Mouse (Mus musculus): ENCODE measurements around the gene Bahcc1.

Gene Bahcc1

DNA sequence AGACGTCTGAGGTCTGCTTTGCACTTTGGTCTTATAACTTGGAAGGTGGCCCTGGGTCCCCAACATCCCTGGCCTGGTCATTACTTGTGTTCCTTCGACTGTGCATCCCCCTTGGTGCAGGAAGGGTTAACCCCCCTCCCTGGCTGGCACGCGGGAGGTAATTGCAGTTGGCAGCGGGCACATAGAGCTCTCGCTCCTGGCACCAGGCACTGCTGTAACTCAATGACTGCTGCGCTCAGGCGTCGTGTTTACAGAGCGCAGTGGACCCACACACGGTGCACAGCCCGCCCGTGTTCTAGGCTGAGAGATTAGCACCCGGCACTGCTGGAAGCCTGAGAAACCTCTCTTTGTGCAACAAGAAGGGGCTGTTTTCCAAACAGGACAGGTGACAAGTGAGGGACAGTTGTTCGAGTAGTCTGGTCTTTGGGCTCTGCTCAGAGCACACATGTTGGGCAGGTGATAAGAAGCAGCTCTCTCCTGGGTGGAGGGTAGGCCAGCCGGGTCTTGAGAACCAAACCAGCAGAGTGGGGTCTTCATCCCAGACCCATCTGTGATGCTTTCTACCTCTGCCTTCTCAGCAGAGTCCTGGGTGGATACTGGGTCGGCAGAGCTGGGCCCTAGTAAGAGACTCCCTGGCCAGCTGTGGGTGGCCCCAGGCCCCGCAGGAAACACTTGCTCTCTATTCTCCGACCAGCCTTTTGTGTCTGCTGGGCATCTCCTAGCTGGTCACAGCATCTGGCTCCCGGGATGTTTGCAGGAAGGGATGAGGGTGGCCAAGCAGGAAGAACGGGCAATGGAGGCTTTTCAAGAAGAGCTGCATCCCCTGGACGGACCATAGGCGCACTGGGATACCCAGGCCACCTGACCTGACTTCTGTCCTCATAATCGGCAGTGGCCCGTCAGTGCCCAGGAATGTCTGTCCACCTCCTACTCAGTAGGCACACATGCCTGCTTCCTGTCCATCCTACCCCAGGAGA, 27.3 kb downstream of the Bahcc1 start:
- DNase-seq (ENCODE audit: low spot score in 2 of 2): peak in 1 of 2 experiments; percentile 63

DNA sequence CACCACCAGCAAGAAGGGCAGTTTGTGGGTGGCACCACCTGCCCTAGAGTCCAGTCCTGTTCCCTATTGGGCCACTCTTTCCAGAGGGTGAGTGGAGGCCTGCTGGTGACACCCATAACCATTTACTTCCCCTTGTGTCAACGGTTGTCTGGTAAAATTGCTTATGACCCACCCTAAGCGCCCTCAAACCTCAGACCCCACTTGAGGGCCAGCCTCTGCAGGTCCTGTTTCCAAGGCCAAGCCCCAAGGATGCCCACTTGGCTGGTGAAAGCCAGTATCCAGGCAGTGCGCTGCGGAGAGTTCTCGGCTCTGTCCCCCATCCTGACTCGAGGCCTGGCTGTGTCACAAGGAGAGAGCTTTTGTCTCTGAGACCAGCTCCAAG, 28.0 kb downstream of the Bahcc1 start:
- no peak for DNase-seq (ENCODE audit: low spot score in 2 of 2)

DNA sequence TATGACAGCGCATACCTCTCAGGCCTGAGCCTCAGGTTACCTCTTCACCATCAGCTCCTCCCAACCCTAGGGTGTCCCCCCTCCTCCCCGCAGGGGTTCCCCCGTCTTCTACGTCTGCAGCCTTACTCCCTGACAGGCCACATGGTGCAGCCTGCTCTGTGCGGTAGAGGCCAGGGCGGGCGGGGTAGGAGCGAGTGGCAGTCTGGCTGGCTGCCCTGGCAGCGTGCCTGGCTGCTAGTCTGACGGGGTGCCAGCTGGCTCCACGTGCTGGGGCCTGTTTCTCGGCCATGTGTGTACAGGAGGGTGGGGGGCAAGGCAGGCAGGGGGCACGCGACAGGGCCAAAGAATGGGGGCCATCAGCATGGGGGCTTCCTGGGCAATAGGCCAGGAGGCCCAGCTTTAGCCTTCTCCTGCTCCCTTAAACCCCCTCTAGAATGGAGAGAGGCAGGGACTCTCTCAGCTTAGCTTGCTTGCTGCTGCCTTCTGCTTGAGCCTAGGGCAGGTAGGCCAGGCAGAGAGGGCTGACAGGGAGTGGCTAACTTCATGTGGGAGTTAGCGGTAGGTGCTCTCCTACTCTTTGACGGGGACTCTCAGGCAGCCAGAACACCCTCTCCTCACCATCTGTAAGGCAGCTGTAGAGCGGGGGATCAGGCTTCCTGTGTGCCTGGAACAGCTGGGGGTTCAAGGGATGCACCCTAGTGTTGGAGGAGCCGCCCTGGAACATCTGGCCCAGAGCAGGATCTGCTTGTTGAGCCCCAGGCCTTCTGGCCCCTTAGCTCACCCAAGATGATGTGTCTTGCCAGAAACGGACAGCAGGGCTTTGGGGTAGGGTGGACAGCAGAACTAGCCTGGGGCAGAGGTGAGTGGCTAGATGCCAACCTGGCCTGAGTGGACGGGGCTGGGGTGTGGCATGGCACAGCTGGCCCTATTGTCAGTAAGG, 28.9 kb downstream of the Bahcc1 start:
- peak; percentile 89 to 91 for DNase-seq (ENCODE audit: low spot score in 2 of 2)

DNA sequence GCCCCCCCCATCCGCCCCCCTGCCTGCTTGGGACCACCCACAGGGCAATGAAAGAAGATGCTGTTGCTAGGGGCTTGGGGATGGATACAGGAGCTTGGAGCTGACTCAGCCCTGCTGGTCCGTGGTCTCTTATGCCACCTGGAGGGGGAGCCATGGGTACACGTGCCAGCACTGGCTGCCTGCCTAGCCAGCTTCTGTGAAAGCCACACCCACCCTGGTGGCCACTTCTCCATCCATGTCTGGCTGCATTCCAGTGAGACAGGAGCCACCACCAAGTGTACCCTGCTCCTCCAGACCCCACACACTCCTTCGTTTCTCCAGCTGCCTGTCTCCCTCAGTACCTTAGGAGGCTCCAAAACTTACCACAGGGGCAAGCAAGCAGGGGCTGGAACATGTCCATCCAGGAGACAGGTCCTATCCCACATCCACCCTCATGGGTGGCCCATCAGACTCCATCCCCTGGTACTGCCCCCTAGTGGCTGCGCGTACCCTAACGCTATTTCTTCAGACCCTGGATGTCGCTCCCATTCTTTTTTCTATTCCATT, 29.7 kb downstream of the Bahcc1 start:
- DNase-seq (ENCODE audit: low spot score in 2 of 2): peak; percentile 73 to 83

DNA sequence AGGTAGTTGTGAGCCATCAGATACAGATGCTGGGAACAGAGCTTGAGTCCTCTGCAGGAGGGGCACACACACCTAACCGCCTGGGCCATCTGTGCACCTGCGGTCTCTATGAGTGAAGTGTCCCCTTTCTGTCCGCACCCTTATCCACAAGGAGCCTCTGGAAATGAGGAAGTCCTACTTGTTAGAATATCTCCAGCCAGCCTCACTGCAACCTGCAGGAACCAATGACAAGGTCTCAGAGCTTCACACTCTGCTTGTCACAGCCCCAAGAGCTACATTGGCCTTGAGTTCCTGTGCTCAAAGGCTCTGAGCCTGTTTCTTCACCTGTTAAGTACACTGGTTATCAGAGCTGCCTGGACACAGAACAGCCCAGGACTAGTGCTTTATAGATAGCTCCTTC, 30.4 kb downstream of the Bahcc1 start:
- no peak for DNase-seq (ENCODE audit: low spot score in 2 of 2)

DNA sequence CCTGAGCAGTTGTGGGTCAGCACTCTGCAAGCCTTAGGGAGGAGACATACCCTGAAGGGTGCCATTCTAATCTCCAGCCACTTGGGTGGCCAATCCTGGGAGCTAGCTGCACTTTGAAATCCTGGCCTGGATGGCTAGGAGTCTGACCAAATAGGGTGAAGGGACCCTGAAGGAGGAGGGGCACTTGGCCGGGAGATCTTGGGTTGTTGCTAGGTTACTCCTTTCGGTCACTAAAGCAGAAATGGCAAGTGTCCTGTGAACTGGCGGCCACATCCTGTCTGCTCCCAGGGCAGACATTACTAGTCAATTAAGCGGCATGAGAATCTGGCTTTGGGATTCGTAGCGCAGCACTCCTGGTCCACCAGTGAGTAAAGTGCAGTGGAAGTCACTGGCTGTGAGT, 31.3 kb downstream of the Bahcc1 start:
- DNase-seq (ENCODE audit: low spot score in 2 of 2): no peak

DNA sequence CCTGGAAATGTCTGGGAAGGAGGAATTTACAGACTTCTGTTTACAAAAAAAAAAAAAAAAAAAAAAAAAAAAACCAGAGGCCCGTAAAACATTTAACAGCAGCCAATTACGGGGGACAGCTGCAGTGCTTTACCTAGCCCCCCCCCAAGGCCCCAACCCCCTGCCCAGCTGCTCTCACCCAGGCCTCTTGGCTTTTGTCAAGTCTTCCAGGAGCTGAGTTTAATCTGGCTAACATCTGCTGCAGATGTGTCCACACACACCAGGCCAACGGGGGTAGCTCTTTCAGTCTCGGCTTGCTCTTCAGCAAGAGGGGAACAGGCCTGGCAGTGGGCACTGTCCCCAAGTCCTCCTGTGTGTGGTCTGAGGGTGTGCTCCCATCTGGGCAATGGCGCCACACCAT, 32.7 kb downstream of the Bahcc1 start:
- DNase-seq (ENCODE audit: low spot score in 2 of 2): no peak

DNA sequence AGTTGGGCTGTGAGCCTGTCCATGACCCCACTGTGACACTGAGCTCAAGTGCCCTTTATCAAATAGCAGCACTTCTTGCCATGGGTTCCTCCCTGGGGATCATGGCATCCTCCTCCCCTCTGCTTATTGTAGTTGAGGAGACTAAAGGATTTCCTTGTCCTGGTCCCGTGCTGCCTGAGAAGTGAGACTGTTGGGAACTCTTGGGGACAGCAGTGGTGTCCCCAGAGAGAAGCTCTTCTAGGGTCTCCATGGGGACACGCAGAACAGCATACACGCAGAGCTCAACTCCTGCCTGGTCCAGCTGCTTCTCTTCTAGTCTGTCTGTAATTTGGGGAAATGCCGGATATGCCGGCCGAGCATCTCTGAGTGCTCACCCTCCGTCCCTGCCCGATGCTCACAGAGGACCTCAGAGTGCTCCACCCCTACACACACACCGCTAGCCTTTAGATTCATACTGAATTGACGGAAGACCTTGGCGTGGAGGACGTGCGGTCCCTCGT, 33.6 kb downstream of the Bahcc1 start:
- no peak for DNase-seq (ENCODE audit: low spot score in 2 of 2)

DNA sequence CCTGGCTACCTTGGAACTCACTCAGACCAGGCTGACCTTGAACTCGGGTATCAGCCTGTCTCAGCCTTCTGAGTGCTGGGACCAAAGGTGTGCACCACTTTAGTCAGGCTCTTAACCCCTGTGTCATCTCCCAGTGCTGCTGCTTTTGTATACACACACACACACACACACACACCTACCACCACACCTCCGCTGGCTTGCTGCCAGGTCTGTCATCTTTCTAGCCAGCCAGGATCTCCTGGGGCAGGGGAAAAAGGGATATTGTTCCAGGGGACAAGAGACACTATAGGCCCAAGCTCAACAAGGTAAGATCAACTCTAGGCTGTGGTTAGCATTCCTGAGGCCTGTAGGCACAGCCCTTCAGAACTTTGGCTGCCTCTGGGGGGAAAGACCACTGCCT, 34.5 kb downstream of the Bahcc1 start:
- DNase-seq (ENCODE audit: low spot score in 2 of 2): no peak

DNA sequence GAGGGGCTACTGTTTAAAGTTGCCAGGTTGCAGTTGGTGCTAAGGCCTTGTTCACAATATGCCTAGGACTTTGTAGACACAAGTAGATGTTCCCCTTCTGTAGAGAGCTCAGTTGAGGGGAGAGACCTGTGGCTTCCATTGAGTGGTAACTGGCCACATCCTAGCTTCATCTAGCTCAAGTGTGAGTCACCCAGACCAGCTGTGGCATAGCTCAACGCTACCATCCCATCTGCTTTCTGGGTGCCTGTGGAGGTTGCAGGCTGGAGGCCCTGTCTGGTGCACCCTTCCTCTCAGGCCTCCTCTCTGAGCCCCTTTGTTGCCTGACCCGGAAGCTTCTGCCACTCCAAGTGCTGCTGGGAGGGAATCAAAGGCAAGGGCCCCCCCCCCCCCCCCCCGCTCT, 34.9 kb downstream of the Bahcc1 start:
- DNase-seq (ENCODE audit: low spot score in 2 of 2): no peak

DNA sequence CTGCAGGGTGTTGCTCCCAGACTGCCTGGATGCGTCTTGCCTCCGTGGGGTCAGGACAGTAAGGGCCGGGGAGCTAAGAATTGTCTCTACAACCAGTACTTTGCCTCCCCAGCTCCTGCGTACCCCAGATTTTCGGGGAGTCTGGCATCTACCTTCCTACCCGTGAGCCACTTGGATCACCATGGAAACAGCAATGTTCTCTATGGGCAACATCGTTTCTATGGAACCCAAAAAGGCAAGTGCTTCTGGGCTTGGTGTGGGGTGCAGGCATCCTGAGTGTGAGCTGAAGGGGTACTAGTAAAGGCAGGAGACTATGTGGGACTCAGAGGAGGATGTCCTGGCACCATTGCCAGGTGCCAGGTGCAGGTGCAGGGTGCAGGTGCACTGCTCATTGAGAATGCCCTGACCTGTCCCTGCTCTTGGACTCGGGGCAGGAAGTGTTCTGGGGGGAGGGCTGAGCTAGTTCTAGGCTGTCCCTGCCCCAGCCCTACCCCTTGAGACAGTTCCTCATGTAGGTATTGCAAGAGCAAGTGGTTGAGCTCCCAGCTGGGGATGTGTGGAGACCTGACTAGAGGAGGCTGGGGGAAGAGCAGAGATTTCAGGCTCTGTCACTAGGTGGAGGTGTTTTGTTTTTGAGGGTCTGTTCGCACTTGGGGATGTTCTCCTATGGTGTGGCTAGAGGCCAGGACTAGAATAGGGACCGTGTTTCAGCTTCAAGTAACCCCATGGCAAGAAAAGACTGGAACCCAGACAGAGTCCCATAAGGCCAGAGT, 35.6 kb downstream of the Bahcc1 start:
- DNase-seq (ENCODE audit: low spot score in 2 of 2): no peak

DNA sequence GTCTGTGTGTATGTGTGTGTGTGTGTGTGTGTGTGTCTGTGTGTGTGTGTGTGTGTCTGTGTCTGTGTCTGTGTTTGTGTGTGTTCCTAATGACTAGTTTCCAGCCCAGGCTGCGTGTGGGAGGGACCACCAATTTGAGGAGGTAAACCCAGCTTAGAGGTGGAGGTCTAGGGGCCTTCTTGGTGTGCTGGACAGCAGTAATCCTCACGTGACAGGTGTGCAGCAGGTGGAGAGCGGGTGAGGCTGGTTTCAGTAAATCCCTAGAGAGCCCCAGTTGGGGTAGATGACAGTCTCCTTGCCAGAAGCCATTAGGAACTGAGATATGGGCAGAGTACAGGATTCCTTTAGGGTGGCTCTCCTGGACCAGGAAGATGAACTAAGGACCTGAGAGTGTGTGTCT, 36.3 kb downstream of the Bahcc1 start:
- no peak for DNase-seq (ENCODE audit: low spot score in 2 of 2)

DNA sequence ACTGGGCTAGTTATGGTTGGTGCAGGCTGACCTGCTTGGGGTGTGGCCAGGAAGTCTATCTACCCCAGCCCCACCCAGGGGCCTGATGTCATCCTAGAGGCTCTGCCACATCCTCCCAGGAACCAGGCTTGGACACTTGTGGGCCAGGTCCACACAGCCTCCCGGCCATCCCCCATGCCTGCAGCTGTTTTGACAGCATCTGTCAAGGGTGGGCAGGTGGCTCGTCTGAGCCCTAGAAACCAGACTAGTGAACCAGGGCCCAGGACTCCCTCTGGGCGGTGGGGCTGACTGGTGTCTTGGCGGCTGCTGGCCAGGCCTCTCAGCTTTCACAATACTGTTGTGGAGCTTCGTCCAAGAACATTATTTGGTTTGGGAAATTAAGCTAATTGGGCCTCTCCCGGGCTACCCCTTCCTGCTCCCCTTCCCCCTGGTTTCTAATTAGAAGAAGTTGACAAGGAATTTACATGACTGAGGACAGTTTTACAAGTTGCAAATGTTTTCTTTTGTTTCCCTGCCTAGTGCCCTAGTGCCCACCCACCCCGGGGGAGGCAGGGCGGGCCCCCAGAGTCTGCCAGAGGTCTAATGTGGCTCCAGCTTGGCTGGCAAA, 36.9 kb downstream of the Bahcc1 start:
- no peak for DNase-seq (ENCODE audit: low spot score in 2 of 2)

DNA sequence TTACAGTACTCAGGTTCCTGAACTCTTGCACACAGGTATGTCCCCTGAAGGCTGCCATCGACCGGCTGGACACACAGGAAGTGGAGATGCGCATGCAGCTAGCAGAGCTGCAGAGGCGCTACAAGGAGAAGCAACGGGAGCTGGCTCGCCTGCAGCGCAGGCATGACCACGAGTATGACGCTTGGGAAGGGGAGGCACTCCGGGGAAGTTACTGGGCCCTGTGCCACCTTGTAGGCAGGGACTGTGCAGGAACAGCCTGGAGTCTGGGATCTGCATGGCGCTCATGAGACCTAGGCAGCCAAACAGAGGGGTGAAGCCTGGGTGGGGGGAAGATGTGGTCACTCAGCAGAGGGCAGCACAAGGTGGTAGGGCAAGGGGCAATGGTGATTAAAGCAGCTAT, 46.6 kb downstream of the Bahcc1 start:
- no peak for DNase-seq (ENCODE audit: low spot score in 2 of 2)

DNA sequence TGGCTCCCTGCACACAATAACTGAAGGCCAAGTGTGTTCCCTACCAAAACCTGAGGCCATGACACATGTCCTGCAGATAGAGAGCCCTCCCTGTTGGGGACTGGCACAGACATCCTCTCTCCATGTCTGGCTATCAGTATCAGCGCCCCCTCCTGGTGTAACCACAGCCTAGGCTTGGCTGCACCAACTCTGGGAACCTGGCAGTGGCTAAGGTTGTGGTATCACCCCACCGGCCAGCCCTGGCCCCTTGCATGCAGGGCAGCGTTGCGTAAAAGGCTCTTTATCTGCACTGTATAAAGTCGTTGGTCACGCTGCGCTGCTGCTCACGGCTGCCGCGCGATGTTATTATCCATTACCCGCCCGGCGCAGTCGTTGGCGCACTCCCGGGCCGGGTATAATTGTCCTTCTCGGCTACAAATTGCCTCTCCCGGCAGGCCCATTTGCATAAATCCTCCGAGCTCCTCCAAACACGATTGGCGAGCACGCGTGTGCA, 47.6 kb downstream of the Bahcc1 start:
- no peak for DNase-seq (ENCODE audit: low spot score in 2 of 2)

DNA sequence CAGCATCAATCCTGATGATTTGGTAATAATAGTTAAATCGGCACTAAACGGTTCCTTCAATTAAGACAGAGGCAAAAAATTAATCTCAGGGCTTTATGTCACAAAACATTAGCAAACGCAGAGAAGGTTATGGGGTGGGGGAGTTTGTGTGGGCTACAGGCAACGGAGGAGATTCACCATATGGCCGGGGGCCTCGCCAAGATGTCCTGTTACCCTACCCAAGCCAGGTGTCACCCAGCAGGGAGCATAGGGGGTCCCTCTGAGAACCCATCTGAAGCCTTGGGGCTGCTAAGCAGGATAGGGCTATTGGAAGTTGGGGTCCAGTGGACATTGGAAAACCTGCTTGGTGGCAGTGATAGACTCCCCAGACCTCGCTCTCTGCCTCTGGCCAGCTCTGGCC, 48.0 kb downstream of the Bahcc1 start:
- DNase-seq (ENCODE audit: low spot score in 2 of 2): no peak

DNA sequence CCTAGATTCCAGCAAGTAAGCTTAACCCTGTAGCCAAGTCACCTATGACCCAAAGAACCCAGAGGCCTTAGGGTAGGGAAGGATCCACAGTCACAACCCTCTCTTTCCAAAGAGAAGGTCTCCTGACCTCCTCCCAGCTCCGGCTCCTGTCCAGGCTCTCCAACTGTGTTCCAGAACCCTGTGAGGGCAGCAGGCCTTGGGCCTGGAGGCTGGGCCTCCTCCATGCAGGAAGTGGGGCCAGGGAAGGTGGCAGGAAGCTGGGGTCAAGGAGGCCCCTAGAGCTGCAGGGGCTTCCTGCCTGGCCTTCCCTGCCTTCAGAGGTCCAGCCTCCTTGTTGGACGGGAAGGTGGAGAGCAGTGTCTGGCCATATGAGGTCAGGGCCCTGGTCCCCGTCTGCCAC, 48.5 kb downstream of the Bahcc1 start:
- DNase-seq (ENCODE audit: low spot score in 2 of 2): no peak

DNA sequence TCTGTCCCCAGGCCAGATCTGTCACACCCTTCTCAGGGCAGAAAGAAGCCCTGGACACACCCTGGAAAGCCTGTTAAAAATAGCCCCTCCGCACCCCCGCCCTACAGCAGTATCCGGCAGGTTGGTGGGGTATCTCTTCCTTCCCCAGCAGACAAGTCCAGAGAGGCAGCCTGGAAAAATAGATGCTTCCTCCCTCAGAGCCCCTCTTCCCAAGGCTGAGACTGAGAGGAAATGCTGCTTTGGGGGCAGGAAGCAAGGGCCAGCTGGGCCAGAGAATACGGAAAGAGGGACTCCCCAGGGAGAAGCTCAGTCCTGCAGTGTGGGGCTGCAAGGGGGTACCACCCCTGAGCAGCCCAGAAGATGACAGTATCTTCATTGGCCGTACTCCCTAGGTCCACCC, 50.8 kb downstream of the Bahcc1 start:
- DNase-seq (ENCODE audit: low spot score in 2 of 2): no peak

DNA sequence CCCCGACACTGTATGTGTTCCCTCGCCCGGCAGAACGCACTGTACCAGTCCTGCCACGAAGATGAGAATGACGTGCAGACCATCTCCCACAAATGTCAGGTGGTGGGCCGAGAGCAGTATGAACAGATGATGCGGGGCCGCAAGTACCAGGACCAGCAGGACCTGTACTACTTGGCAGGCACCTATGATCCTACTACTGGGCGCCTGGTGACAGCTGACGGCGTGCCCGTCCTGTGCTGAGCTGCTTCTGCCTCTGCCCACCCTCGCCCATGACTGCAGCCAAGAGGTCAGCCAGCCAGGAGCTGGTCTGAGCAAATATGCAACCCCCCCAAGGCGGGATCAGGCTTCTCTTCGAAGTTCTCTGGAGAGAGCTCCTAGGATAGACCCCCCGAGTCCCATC, 56.9 kb downstream of the Bahcc1 start:
- no peak for DNase-seq (ENCODE audit: low spot score in 2 of 2)

DNA sequence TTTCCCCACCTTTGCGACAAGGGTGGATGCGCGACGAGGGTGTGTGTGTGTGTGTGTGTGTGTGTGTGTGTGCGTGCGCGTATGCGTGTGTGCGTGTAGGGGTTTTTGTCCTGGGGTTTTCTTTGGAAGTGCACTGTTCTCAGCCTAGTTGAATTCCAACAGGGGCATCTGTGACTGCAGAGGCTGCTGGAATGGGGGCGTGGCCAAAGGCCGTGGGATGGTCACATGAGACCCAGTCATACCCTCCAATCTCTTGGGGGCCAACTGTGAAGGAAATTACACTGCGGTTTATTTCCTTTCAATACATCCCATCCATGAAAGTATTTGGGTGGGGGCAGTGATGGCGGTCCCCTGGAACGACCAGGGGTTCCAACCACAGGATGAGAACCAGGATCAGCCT, 57.5 kb downstream of the Bahcc1 start:
- no peak for DNase-seq (ENCODE audit: low spot score in 2 of 2)

DNA sequence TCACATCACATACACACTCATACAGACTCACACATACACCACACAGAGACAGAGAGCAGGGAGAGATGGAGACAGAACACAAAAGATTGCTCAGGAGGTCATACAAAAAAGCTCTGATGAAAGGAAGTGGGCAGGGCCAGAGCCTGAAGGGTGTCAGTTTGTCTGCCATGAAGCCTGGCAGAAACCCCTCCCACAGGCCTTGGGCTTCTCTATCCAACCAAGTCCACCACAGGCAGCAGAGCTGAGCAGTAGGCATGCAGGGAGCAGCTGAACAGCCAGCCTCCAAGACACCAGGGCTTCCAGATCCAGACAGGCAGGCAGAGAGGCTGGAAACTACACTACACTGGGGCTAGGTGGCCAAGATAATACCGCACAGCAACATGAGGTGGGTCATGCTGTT, 61.0 kb downstream of the Bahcc1 start:
- DNase-seq (ENCODE audit: low spot score in 2 of 2): no peak

All from frontal cortex, postnatal 10 days (tissue).